ENCODE assay signal across 8 mouse cellular contexts in the genomic region with DNA sequence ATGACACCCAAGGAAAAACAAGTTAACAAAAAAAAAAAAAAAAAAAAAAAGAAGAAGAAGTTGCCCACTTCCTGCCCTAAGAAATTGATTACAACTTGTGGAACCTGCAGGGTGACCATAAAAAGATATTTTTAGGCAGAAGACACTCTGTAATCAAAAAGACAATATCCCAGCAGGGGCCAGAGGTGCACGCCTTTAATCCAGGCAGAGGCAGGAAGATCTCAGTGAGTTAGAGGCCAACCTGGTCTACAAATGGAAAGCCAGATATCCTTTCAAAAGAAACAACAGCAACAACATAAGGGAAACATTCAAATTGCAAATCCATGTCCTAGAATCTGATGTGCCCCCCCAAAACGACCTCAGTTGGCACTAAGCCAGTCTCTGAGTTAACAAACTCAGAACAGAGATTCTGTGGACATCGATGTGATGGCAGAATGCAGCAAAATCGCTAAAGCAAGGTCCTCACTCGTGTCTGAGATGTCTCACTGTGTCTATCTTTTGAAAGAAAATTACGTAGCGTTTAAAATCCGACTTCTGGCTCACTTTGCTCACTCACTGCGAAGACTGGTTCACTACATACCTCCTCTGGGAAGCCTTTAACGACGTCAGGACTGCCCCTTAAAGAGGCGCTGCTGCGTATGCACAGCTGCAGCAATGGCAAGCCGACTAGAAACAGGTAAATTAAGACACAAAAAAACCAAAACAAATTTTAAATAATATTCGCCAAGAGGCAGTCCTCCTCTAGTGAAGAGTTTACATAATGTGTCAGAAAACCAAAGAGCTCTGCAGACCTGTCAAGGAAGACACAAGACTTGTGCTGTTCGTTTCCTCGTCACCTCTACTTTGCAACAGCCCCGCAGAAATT. TPM values are rescaled to one million over a fixed set of nuclear protein-coding genes. Genes with fewer than 3 reads are reported as not detected.
A peak's percentile ranks its signal among the peaks of the same experiment; 100 is the strongest.
DNase-seq lines count a peak whose midpoint lies in the region; ATAC-seq and TF ChIP-seq lines count a peak whose summit lies in the region.

No protein-coding gene starts in this region.

- ATAC-seq in megakaryocyte, adult 5-6 weeks (ENCODE audit: poor library complexity, severe bottlenecking), result no peak
- no peak for ATAC-seq in limb, embryonic 12.5 days (ENCODE audit: insufficient number of reproducible peaks, insufficient read depth, low FRiP score, low TSS enrichment, low read depth)

- peak; percentile 59 for DNase-seq in brain, embryonic 14.5 days (ENCODE audit: low read depth)
- DNase-seq in forelimb bud, embryonic 11.5 days (ENCODE audit: low read depth, low spot score), result peak; percentile 13
- no peak for DNase-seq in urinary bladder, adult 18-20 months (ENCODE audit: low spot score in 2 of 2)
- no peak for DNase-seq in gastrocnemius, postnatal 4 days (ENCODE audit: low spot score in 2 of 2)

- WGBS in limb, embryonic 12.5 days, result 8% methylated on average over 18 of the region's 18 CpGs

- no peaks in the 10 kb centered on the region for H3K9me3 ChIP-seq in megakaryocyte, embryonic 14.5 days
- H3K9me3 ChIP-seq in limb, embryonic 12.5 days, result no peaks in the 10 kb centered on the region

- H3K4me3 ChIP-seq in megakaryocyte, embryonic 14.5 days (replicated peaks), result peak overlapping the region; percentile 98
- H3K4me3 ChIP-seq in limb, embryonic 12.5 days (replicated peaks), result peak overlapping the region; percentile 89
- peak overlapping the region; percentile 59 for H3K4me3 ChIP-seq in myocyte

- peak overlapping the region; percentile 37 for H3ac ChIP-seq in myocyte (ENCODE audit: control insufficient read depth, insufficient read length)

- H3K9ac ChIP-seq in limb, embryonic 12.5 days (replicated peaks), result peak overlapping the region; percentile 92

- no peak for TF ChIP-seq POLR2A in brain, embryonic 14.5 days (IDR thresholded peaks at IDR 0.05; ENCODE audit: borderline replicate concordance, extremely low read depth, insufficient read depth, insufficient read length, poor library complexity, severe bottlenecking)
- TF ChIP-seq POLR2A in myocyte (IDR thresholded peaks at IDR 0.05; ENCODE audit: insufficient read length, low read depth), result no peak

- peaks cover 41% of the 10 kb centered on the region for H3K4me1 ChIP-seq in megakaryocyte, embryonic 14.5 days
- peaks cover 9% of the 10 kb centered on the region for H3K4me1 ChIP-seq in limb, embryonic 12.5 days (replicated peaks)

- H3K79me2 ChIP-seq in myocyte (ENCODE audit: control insufficient read depth, insufficient read depth), result peaks cover 55% of the 10 kb centered on the region

- H3K36me3 ChIP-seq in megakaryocyte, embryonic 14.5 days (replicated peaks; ENCODE audit: low read length), result peaks cover 4% of the 10 kb centered on the region
- peaks cover 6% of the 10 kb centered on the region; the same call in 1 of the 2 replicates for H3K36me3 ChIP-seq in limb, embryonic 12.5 days
- no peaks in the 10 kb centered on the region for H3K36me3 ChIP-seq in myocyte (ENCODE audit: control insufficient read depth, insufficient read depth)

- no peak for TF ChIP-seq CTCF in brain, embryonic 14.5 days (IDR thresholded peaks at IDR 0.05; ENCODE audit: borderline replicate concordance, extremely low read depth, insufficient read depth, insufficient read length)

- peak overlapping the region; percentile 94 for H3K27ac ChIP-seq in limb, embryonic 12.5 days

- no peaks in the 10 kb centered on the region for H3K27me3 ChIP-seq in megakaryocyte, embryonic 14.5 days (replicated peaks)
- H3K27me3 ChIP-seq in limb, embryonic 12.5 days, result no peaks in the 10 kb centered on the region
- no peaks in the 10 kb centered on the region for H3K27me3 ChIP-seq in myocyte (ENCODE audit: control insufficient read depth, insufficient read depth, insufficient read length)

- peak overlapping the region; percentile 65 for H3K4me2 ChIP-seq in limb, embryonic 12.5 days
- H3K4me2 ChIP-seq in myocyte (ENCODE audit: low read depth), result peak overlapping the region; percentile 98

TF ChIP-seq in myocyte, 11 proteins besides CTCF, POLR2A, EP300 and RAD21:
- TF ChIP-seq TCF12 (IDR thresholded peaks at IDR 0.05; ENCODE audit: insufficient read depth, poor library complexity, severe bottlenecking), result no peak
- TF ChIP-seq MYOD1 (IDR thresholded peaks at IDR 0.05; ENCODE audit: control insufficient read depth in 1 of 3, insufficient read length in 2 of 3, low read depth in 2 of 3), result no peak
- no peak for TF ChIP-seq USF1 (IDR thresholded peaks at IDR 0.05; ENCODE audit: low read depth)
- no peak for TF ChIP-seq SRF (IDR thresholded peaks at IDR 0.05; ENCODE audit: control insufficient read depth, insufficient read length, low read depth)
- TF ChIP-seq E2F4 (IDR thresholded peaks at IDR 0.05; ENCODE audit: insufficient read depth), result no peak
- TF ChIP-seq CEBPB (IDR thresholded peaks at IDR 0.05; ENCODE audit: insufficient read depth, poor library complexity, severe bottlenecking), result no peak
- no peak for TF ChIP-seq MAX (IDR thresholded peaks at IDR 0.05; ENCODE audit: low read depth)
- no peak for TF ChIP-seq MYOG (IDR thresholded peaks at IDR 0.05; ENCODE audit: control insufficient read depth in 1 of 3, insufficient read depth in 1 of 3, insufficient read length in 2 of 3, low read depth in 2 of 3)
- TF ChIP-seq REST (IDR thresholded peaks at IDR 0.05; ENCODE audit: insufficient read depth, insufficient read length), result no peak
- TF ChIP-seq TCF3 (IDR thresholded peaks at IDR 0.05; ENCODE audit: insufficient read length, low read depth), result no peak
- no peak for TF ChIP-seq POLR2AphosphoS2 (IDR thresholded peaks at IDR 0.05; ENCODE audit: insufficient read length, low read depth)

RNA-seq across cellular contexts. Expression of a gene that starts 1.0 kb away (rescaled TPM):
- polyA plus RNA-seq in megakaryocyte, embryonic 14.5 days (2012; ENCODE audit: insufficient read depth, low replicate concordance), result 5.5 and 6.5 TPM in 2 replicates
- total RNA-seq in megakaryocyte, adult 5-6 weeks (2015), result 73.1 and 77.7 TPM in 2 replicates
- 36.9 and 47.6 TPM in 2 replicates for total RNA-seq in megakaryocyte, adult 5-6 weeks (2017)
- 54.4 and 75.4 TPM in 2 replicates for polyA plus RNA-seq in brain, embryonic 14.5 days (2012; rRNA removed)
- polyA plus RNA-seq in limb, embryonic 12.5 days (2016; fragmentation: Nextera tagmentation; extraction: Ambion mirVana), result 49.6 and 53.7 TPM in 2 replicates
- polyA plus RNA-seq in myocyte (2012; fragmentation: generic; extraction: Trizol), result 19.6 TPM
- total RNA-seq in gastrocnemius, postnatal 4 days (2021), result 10 to 100 TPM; 76.4 to 78.8 TPM

RNA-seq across cellular contexts. Expression of a gene that starts 22.4 kb away (rescaled TPM):
- 9.7 and 15.1 TPM in 2 replicates for polyA plus RNA-seq in megakaryocyte, embryonic 14.5 days (2012; ENCODE audit: insufficient read depth, low replicate concordance)
- total RNA-seq in megakaryocyte, adult 5-6 weeks (2015), result 29.9 and 33.1 TPM in 2 replicates
- 37.7 and 41.4 TPM in 2 replicates for total RNA-seq in megakaryocyte, adult 5-6 weeks (2017)
- 54.6 and 58.9 TPM in 2 replicates for polyA plus RNA-seq in brain, embryonic 14.5 days (2012; rRNA removed)
- 47.2 and 51.3 TPM in 2 replicates for polyA plus RNA-seq in limb, embryonic 12.5 days (2016; fragmentation: Nextera tagmentation; extraction: Ambion mirVana)
- polyA plus RNA-seq in myocyte (2012; fragmentation: generic; extraction: Trizol), result 26.8 TPM
- 10 to 100 TPM; 41.8 to 42.0 TPM for total RNA-seq in gastrocnemius, postnatal 4 days (2021)

RNA-seq across cellular contexts. Expression of a gene that starts 22.8 kb away (rescaled TPM):
- 0.45 and 1.5 TPM in 2 replicates for polyA plus RNA-seq in megakaryocyte, embryonic 14.5 days (2012; ENCODE audit: insufficient read depth, low replicate concordance)
- total RNA-seq in megakaryocyte, adult 5-6 weeks (2015), result 5.3 and 7.8 TPM in 2 replicates
- 3.6 and 4.6 TPM in 2 replicates for total RNA-seq in megakaryocyte, adult 5-6 weeks (2017)
- polyA plus RNA-seq in brain, embryonic 14.5 days (2012; rRNA removed), result 51.7 and 59.0 TPM in 2 replicates
- polyA plus RNA-seq in limb, embryonic 12.5 days (2016; fragmentation: Nextera tagmentation; extraction: Ambion mirVana), result 23.2 and 23.5 TPM in 2 replicates
- 4.9 TPM for polyA plus RNA-seq in myocyte (2012; fragmentation: generic; extraction: Trizol)
- 10 to 100 TPM in 1 of 2 experiments, 1 to 10 TPM in 1; 9.1 to 12.5 TPM for total RNA-seq in gastrocnemius, postnatal 4 days (2021)

RNA-seq across cellular contexts. Expression of a gene that starts 48.4 kb away (rescaled TPM):
- polyA plus RNA-seq in megakaryocyte, embryonic 14.5 days (2012; ENCODE audit: insufficient read depth, low replicate concordance), result 2.5 TPM in 1 of 2 replicates, not detected in the other
- total RNA-seq in megakaryocyte, adult 5-6 weeks (2015), result 36.2 and 42.1 TPM in 2 replicates
- total RNA-seq in megakaryocyte, adult 5-6 weeks (2017), result 29.9 TPM in 2 replicates
- 46.1 and 46.2 TPM in 2 replicates for polyA plus RNA-seq in brain, embryonic 14.5 days (2012; rRNA removed)
- polyA plus RNA-seq in limb, embryonic 12.5 days (2016; fragmentation: Nextera tagmentation; extraction: Ambion mirVana), result 59.9 and 61.0 TPM in 2 replicates
- 30.5 TPM for polyA plus RNA-seq in myocyte (2012; fragmentation: generic; extraction: Trizol)
- total RNA-seq in gastrocnemius, postnatal 4 days (2021), result 10 to 100 TPM; 22.1 to 24.8 TPM

RNA-seq across cellular contexts. Expression of a gene that starts 59.3 kb away (rescaled TPM):
- 2.4 and 9.0 TPM in 2 replicates for polyA plus RNA-seq in megakaryocyte, embryonic 14.5 days (2012; ENCODE audit: insufficient read depth, low replicate concordance)
- total RNA-seq in megakaryocyte, adult 5-6 weeks (2015), result 53.3 and 54.3 TPM in 2 replicates
- 148 and 153 TPM in 2 replicates for total RNA-seq in megakaryocyte, adult 5-6 weeks (2017)
- polyA plus RNA-seq in brain, embryonic 14.5 days (2012; rRNA removed), result 28.9 and 44.9 TPM in 2 replicates
- polyA plus RNA-seq in limb, embryonic 12.5 days (2016; fragmentation: Nextera tagmentation; extraction: Ambion mirVana), result 83.2 and 84.7 TPM in 2 replicates
- 11.7 TPM for polyA plus RNA-seq in myocyte (2012; fragmentation: generic; extraction: Trizol)
- total RNA-seq in gastrocnemius, postnatal 4 days (2021), result 10 to 100 TPM; 44.0 to 47.8 TPM

Comparison
In these comparisons a context has a peak if more than half of its experiments do, and no peak if none do; other contexts are left out.
1. DNase-seq: peak in brain, embryonic 14.5 days (single experiment) and forelimb bud, embryonic 11.5 days (single experiment); none in urinary bladder, adult 18-20 months (0 of 2) and gastrocnemius, postnatal 4 days (0 of 2).
2. Peak in every context shown above with its lines, with median percentiles within 50 percentile points of each other: H3K4me3 ChIP-seq.